Mouse (Mus musculus) MEL (cell line): ENCODE data around the gene Rab8b. TPM values are rescaled to one million over a fixed set of nuclear protein-coding genes. Genes with fewer than 3 reads are reported as not detected.

Experiments used
- DNase-seq: peaks from one replicate; pipeline ENCODE4 v3.0.0; 2011; ENCODE audit warnings: low read depth, low spot score
- H3K27ac ChIP-seq: 2 replicates; pipeline ENCODE4 v1.5.1; 2012; ENCODE audit warnings: low read depth, mild to moderate bottlenecking, control low read depth, low read length, moderate library complexity; ENCODE audit not compliant: control insufficient read depth
- H3K27me3 ChIP-seq, 2 experiments: fragments of 150-350 bp in 1 of 2; sonication (generic) in 1 of 2; 2 replicates each; pipeline ENCODE4 v1.6.1; 2012; ENCODE audit warnings: low read length in 2 of 2, mild to moderate bottlenecking in 2 of 2, improper control_type of control experiment in 1 of 2, moderate library complexity in 1 of 2; ENCODE audit not compliant: insufficient read depth in 2 of 2, control insufficient read depth in 1 of 2
- H3K36me3 ChIP-seq, 2 experiments: 2 replicates each; pipeline ENCODE4 v1.6.1; 2012 to 2014; ENCODE audit warnings: low read length in 2 of 2, improper control_type of control experiment in 1 of 2, inconsistent platforms in 1 of 2, mild to moderate bottlenecking in 1 of 2; ENCODE audit not compliant: insufficient read depth in 2 of 2, control insufficient read depth in 1 of 2
- H3K4me1 ChIP-seq, 2 experiments: fragments of 150-350 bp in 1 of 2; sonication (generic) in 1 of 2; 2 replicates each; pipeline ENCODE4 v1.6.1; 2012; ENCODE audit warnings: low read length in 2 of 2, improper control_type of control experiment in 1 of 2, mild to moderate bottlenecking in 1 of 2; ENCODE audit not compliant: insufficient read depth in 2 of 2, control insufficient read depth in 1 of 2
- H3K4me3 ChIP-seq, 2 experiments: fragments of 150-350 bp in 1 of 2; sonication (generic) in 1 of 2; 2 replicates each; pipeline ENCODE4 v1.5.1; 2012; ENCODE audit warnings: low read depth in 2 of 2, low read length in 2 of 2, mild to moderate bottlenecking in 2 of 2, moderate library complexity in 2 of 2, control low read depth in 1 of 2, improper control_type of control experiment in 1 of 2; ENCODE audit not compliant: control insufficient read depth in 1 of 2, insufficient read depth in 1 of 2
- H3K79me2 ChIP-seq: 2 replicates; pipeline ENCODE4 v1.6.1; 2012; ENCODE audit warnings: mild to moderate bottlenecking, low read length, moderate library complexity; ENCODE audit not compliant: control insufficient read depth, poor library complexity, insufficient read depth
- H3K9ac ChIP-seq: 2 replicates; pipeline ENCODE4 v1.6.1; 2012; ENCODE audit warnings: low read depth, mild to moderate bottlenecking, control low read depth, low read length, moderate library complexity; ENCODE audit not compliant: control insufficient read depth, poor library complexity, severe bottlenecking
- H3K9me3 ChIP-seq: fragments of 150-350 bp; sonication (generic); replicated peaks from 2 replicates; pipeline ENCODE4 v1.6.1; 2012; ENCODE audit warnings: mild to moderate bottlenecking, low read length, improper control_type of control experiment, moderate library complexity; ENCODE audit not compliant: insufficient read depth
- CTCF ChIP-seq, 3 experiments: IDR thresholded peaks in 2 of 3; conservative IDR thresholded peaks in 1 of 3; 2 replicates each; pipeline ENCODE4 v1.5.1; 2011 to 2012; ENCODE audit warnings: low read length in 3 of 3, low read depth in 2 of 3, mild to moderate bottlenecking in 2 of 3, improper control_type of control experiment in 1 of 3, inconsistent platforms in 1 of 3, mixed read lengths in 1 of 3, moderate library complexity in 1 of 3; ENCODE audit not compliant: control insufficient read depth in 1 of 3, insufficient read depth in 1 of 3, poor library complexity in 1 of 3, severe bottlenecking in 1 of 3
- ELF1 ChIP-seq: IDR thresholded peaks from 2 replicates; pipeline ENCODE4 v1.6.1; 2014; ENCODE audit warnings: low read depth, mild to moderate bottlenecking, inconsistent platforms, low read length, improper control_type of control experiment, moderate library complexity
- EP300 ChIP-seq, 2 experiments: IDR thresholded peaks; 2 replicates each; pipeline ENCODE4 v1.6.1; 2011; ENCODE audit warnings: improper control_type of control experiment in 2 of 2, low read length in 2 of 2, low read depth in 1 of 2, mild to moderate bottlenecking in 1 of 2
- ETS1 ChIP-seq: IDR thresholded peaks from 2 replicates; pipeline ENCODE4 v1.6.1; 2012; ENCODE audit warnings: low read depth, mild to moderate bottlenecking, inconsistent platforms, low read length, improper control_type of control experiment, moderate library complexity
- GABPA ChIP-seq: IDR thresholded peaks from 2 replicates; pipeline ENCODE4 v1.6.1; 2012; ENCODE audit warnings: low read depth, mild to moderate bottlenecking, inconsistent platforms, low read length, improper control_type of control experiment, moderate library complexity
- GATA1 ChIP-seq: IDR thresholded peaks from 2 replicates; pipeline ENCODE4 v1.6.1; 2011; ENCODE audit warnings: low read depth, low read length, improper control_type of control experiment
- JUND ChIP-seq: IDR thresholded peaks from 2 replicates; pipeline ENCODE4 v1.6.1; 2011; ENCODE audit warnings: low read depth, mild to moderate bottlenecking, improper control_type of control experiment, low read length
- MEF2A ChIP-seq: IDR thresholded peaks from 2 replicates; pipeline ENCODE4 v1.6.1; 2014; ENCODE audit warnings: low read depth, mild to moderate bottlenecking, inconsistent platforms, low read length, improper control_type of control experiment; ENCODE audit not compliant: poor library complexity, insufficient replicate concordance, severe bottlenecking; ENCODE audit errors: extremely low read depth
- MXI1 ChIP-seq: IDR thresholded peaks from 2 replicates; pipeline ENCODE4 v1.6.1; 2011; ENCODE audit warnings: mild to moderate bottlenecking, low read depth, low read length, improper control_type of control experiment
- MYB ChIP-seq: IDR thresholded peaks from 2 replicates; pipeline ENCODE4 v1.6.1; 2011; ENCODE audit warnings: mild to moderate bottlenecking, low read depth, low read length, improper control_type of control experiment
- MYC ChIP-seq: IDR thresholded peaks from 2 replicates; pipeline ENCODE4 v1.6.1; 2011; ENCODE audit warnings: low read depth, mild to moderate bottlenecking, low read length, improper control_type of control experiment, moderate library complexity
- NRF1 ChIP-seq: IDR thresholded peaks from 2 replicates; pipeline ENCODE4 v1.6.1; 2014; ENCODE audit warnings: low read depth, mild to moderate bottlenecking, inconsistent platforms, low read length, improper control_type of control experiment, moderate library complexity; ENCODE audit not compliant: poor library complexity, insufficient read depth, severe bottlenecking
- POLR2AphosphoS5 ChIP-seq: IDR thresholded peaks from 2 replicates; pipeline ENCODE4 v1.6.1; 2012; ENCODE audit warnings: low read depth, borderline replicate concordance, mild to moderate bottlenecking, inconsistent platforms, low read length, moderate library complexity, mixed read lengths
- SIN3A ChIP-seq: IDR thresholded peaks from 2 replicates; pipeline ENCODE4 v1.6.1; 2012; ENCODE audit warnings: low read length, improper control_type of control experiment, inconsistent platforms
- ZKSCAN1 ChIP-seq: IDR thresholded peaks from 2 replicates; pipeline ENCODE4 v1.6.1; 2012; ENCODE audit warnings: low read depth, mild to moderate bottlenecking, inconsistent platforms, low read length, improper control_type of control experiment, moderate library complexity
- ZNF384 ChIP-seq: IDR thresholded peaks from 2 replicates; pipeline ENCODE4 v1.6.1; 2012; ENCODE audit warnings: low read depth, mild to moderate bottlenecking, inconsistent platforms, low read length, improper control_type of control experiment
- polyA plus RNA-seq, 2 experiments: library from polyadenylated mRNA; stranded (reverse) in 1 of 2; unstranded in 1 of 2; fragments of >175 nt in 1 of 2; fragments of >200 nt in 1 of 2; gene quantifications; 2 replicates each; pipeline versions ENCODE4 v1.2.1 to v1.2.4; 2012; ENCODE audit warnings: low replicate concordance in 2 of 2, low read depth in 1 of 2; ENCODE audit not compliant: insufficient read length in 2 of 2, insufficient read depth in 1 of 2, missing spikeins in 1 of 2
- total RNA-seq: library from RNA; depleted of rRNA; stranded (reverse); fragments of 300-350 nt; gene quantifications from 2 replicates; pipeline ENCODE4 v1.2.3, GENCODE M21; 2012

The Rab8b gene
- total and polyA plus RNA-seq, 3 experiments = 16.1 to 16.4 TPM; not detected in 1

GRCm38 (mm10) chr9:66952886-66953285 lies 33.4 kb upstream of the Rab8b start:
- no peak for DNase-seq
- H3K4me3 ChIP-seq = no peak overlapping the region
- H3K36me3 ChIP-seq = peaks cover 4 to 16% of the 10 kb centered on the region in 2 experiments
- no peak overlapping the region for H3K27ac ChIP-seq
- H3K27me3 ChIP-seq = no peaks in the 10 kb centered on the region
- H3K9ac ChIP-seq = no peak overlapping the region
- H3K9me3 ChIP-seq = no peaks in the 10 kb centered on the region
- TF ChIP-seq ELF1 = no peak
- TF ChIP-seq JUND = no peak
- TF ChIP-seq MYB = no peak
- no peak for TF ChIP-seq ZKSCAN1
- TF ChIP-seq MXI1 = no peak
- no peak for TF ChIP-seq MEF2A
- TF ChIP-seq GATA1 = no peak
- TF ChIP-seq SIN3A = no peak
- TF ChIP-seq NRF1 = no peak
- no peak for TF ChIP-seq CTCF (IDR thresholded peaks at IDR 0.05 in 2 of 3, conservative IDR thresholded peaks at IDR 0.05 in 1 of 3; ENCODE audit: control insufficient read depth in 1 of 3, insufficient read depth in 1 of 3, low read depth in 2 of 3, low read length in 3 of 3, poor library complexity in 1 of 3, severe bottlenecking in 1 of 3)
- TF ChIP-seq EP300 (IDR thresholded peaks at IDR 0.05; ENCODE audit: low read depth in 1 of 2, low read length in 2 of 2) = no peak
- TF ChIP-seq GABPA = no peak
- no peaks in the 10 kb centered on the region for H3K79me2 ChIP-seq
- H3K4me1 ChIP-seq = no peaks in the 10 kb centered on the region; a peak in 1 of 4 replicates

GRCm38 (mm10) chr9:66952321-66952720 lies 32.8 kb upstream of the Rab8b start:
- H3K27me3 ChIP-seq = no peaks in the 10 kb centered on the region
- no peaks in the 10 kb centered on the region for H3K79me2 ChIP-seq
- H3K27ac ChIP-seq = no peak overlapping the region
- no peak for DNase-seq
- H3K36me3 ChIP-seq = peaks cover 7 to 18% of the 10 kb centered on the region in 2 experiments
- H3K4me3 ChIP-seq = no peak overlapping the region
- H3K4me1 ChIP-seq = no peaks in the 10 kb centered on the region; a peak in 1 of 4 replicates
- H3K9ac ChIP-seq = no peak overlapping the region
- TF ChIP-seq MYC (no peak), JUND (no peak), POLR2AphosphoS5 (no peak), ETS1 (no peak), ZNF384 (no peak)
- H3K9me3 ChIP-seq = no peaks in the 10 kb centered on the region
